Mouse (Mus musculus) hindbrain, embryonic 14.5 days (tissue): Measurements from ENCODE around the gene Slc25a29. TPM values are rescaled to one million over a fixed set of nuclear protein-coding genes. Genes with fewer than 3 reads are reported as not detected.

Experiments used
- ATAC-seq: fragments of 200-750 bp; cut with Nextera tagmentation; 2 replicates; pipeline ENCODE4 v1.8.0; 2017; ENCODE audit warnings: moderate number of reproducible peaks, mild to moderate bottlenecking, moderate TSS enrichment, moderate library complexity; ENCODE audit not compliant: low FRiP score
- DNase-seq: peaks from one replicate; pipeline ENCODE4 v3.0.0-alpha.2; 2015; ENCODE audit warnings: low spot score
- H3K27ac ChIP-seq: fragments of 300-500 bp; sonication (generic); 2 replicates; pipeline ENCODE4 v1.5.1; 2014; ENCODE audit warnings: mild to moderate bottlenecking, moderate library complexity
- H3K27me3 ChIP-seq: fragments of 300-500 bp; sonication (generic); 2 replicates; pipeline ENCODE4 v1.6.1; 2014; ENCODE audit warnings: mild to moderate bottlenecking, low read length, mixed read lengths; ENCODE audit not compliant: control insufficient read depth, insufficient read depth
- H3K36me3 ChIP-seq: fragments of 300-500 bp; sonication (generic); replicated peaks from 2 replicates; pipeline ENCODE4 v1.6.1; 2014; ENCODE audit not compliant: control insufficient read depth, insufficient read depth
- H3K4me1 ChIP-seq: fragments of 300-500 bp; sonication (generic); replicated peaks from 2 replicates; pipeline ENCODE4 v1.6.1; 2014; ENCODE audit warnings: antibody characterized with exemption, low read length, mixed read lengths; ENCODE audit not compliant: control insufficient read depth, insufficient read depth
- H3K4me2 ChIP-seq: fragments of 300-500 bp; sonication (generic); replicated peaks from 2 replicates; pipeline ENCODE4 v1.6.1; 2014; ENCODE audit warnings: mild to moderate bottlenecking, moderate library complexity
- H3K4me3 ChIP-seq: fragments of 300-500 bp; sonication (generic); replicated peaks from 2 replicates; pipeline ENCODE4 v1.5.1; 2014; ENCODE audit warnings: mild to moderate bottlenecking, low read length
- H3K9ac ChIP-seq: fragments of 300-500 bp; sonication (generic); 2 replicates; pipeline ENCODE4 v1.6.1; 2014
- H3K9me3 ChIP-seq: fragments of 300-500 bp; sonication (generic); 2 replicates; pipeline ENCODE4 v1.6.1; 2016; ENCODE audit warnings: low read length; ENCODE audit not compliant: control insufficient read depth
- WGBS: fragments of 180-500 bp; shearing (Covaris S2); extraction: QIAGEN DNeasy Blood & Tissue Kit; methylation state at CpG from one replicate; pipeline ENCODE4 v1.1.7; 2014; 5-methylcytosine and 5-hydroxymethylcytosine counted together
- polyA plus RNA-seq: library from polyadenylated mRNA; unstranded; fragments of >200 nt; fragmentation: Nextera tagmentation; extraction: Ambion mirVana; gene quantifications from 2 replicates; pipeline ENCODE4 v1.2.1, GENCODE M21; 2014

Slc25a29 gene
- polyA plus RNA-seq, 1 experiment from 2014 or later: 19.7 TPM

GRCm38 (mm10) chr12:108830358-108830757 lies 5.3 kb downstream of the Slc25a29 start:
- no peak overlapping the region for H3K4me2 ChIP-seq
- peaks cover 10% of the 10 kb centered on the region; the same call in 1 of the 2 replicates for H3K36me3 ChIP-seq
- DNase-seq (no peak), ATAC-seq (no peak)
- 91% methylated on average over 6 of the region's 6 CpGs for WGBS
- no peaks in the 10 kb centered on the region for H3K9me3 ChIP-seq
- no peak overlapping the region for H3K9ac ChIP-seq
- no peak overlapping the region for H3K27ac ChIP-seq
- no peaks in the 10 kb centered on the region for H3K27me3 ChIP-seq
- peaks cover 21% of the 10 kb centered on the region for H3K4me1 ChIP-seq
- H3K4me3 ChIP-seq: no peak overlapping the region

GRCm38 (mm10) chr12:108829636-108830035 lies 6.0 kb downstream of the Slc25a29 start:
- no peak for DNase-seq
- 84% methylated on average over 5 of the region's 5 CpGs for WGBS
- Histone ChIP-seq H3K27me3 (no peaks in the 10 kb centered on the region), H3K27ac (no peak overlapping the region), H3K4me3 (no peak overlapping the region), H3K9ac (no peak overlapping the region), H3K9me3 (no peaks in the 10 kb centered on the region), H3K4me1 (peaks cover 14% of the 10 kb centered on the region), H3K36me3 (peaks cover 10% of the 10 kb centered on the region; the same call in 1 of the 2 replicates), H3K4me2 (no peak overlapping the region)
- ATAC-seq: no peak

GRCm38 (mm10) chr12:108827641-108828040 lies 8.0 kb downstream of the Slc25a29 start:
- no peak overlapping the region for H3K9ac ChIP-seq
- ATAC-seq (no peak), DNase-seq (no peak)
- no peaks in the 10 kb centered on the region for H3K27me3 ChIP-seq
- H3K4me1 ChIP-seq: peaks cover 7% of the 10 kb centered on the region; the same call in 1 of the 2 replicates
- 97% methylated on average over 6 of the region's 6 CpGs for WGBS
- no peaks in the 10 kb centered on the region for H3K9me3 ChIP-seq
- no peak overlapping the region for H3K4me3 ChIP-seq
- no peak overlapping the region for H3K4me2 ChIP-seq
- peaks cover 10% of the 10 kb centered on the region; the same call in 1 of the 2 replicates for H3K36me3 ChIP-seq
- H3K27ac ChIP-seq: no peak overlapping the region

GRCm38 (mm10) chr12:108826958-108827535 lies 8.6 kb downstream of the Slc25a29 start:
- no peak overlapping the region for H3K9ac ChIP-seq
- peaks cover 10% of the 10 kb centered on the region; the same call in 1 of the 2 replicates for H3K36me3 ChIP-seq
- 97% methylated on average over 28 of the region's 28 CpGs for WGBS
- no peak overlapping the region for H3K4me3 ChIP-seq
- no peaks in the 10 kb centered on the region for H3K27me3 ChIP-seq
- DNase-seq (no peak), ATAC-seq (no peak)
- H3K27ac ChIP-seq: no peak overlapping the region
- no peak overlapping the region for H3K4me2 ChIP-seq
- no peaks in the 10 kb centered on the region for H3K9me3 ChIP-seq
- peaks cover 1% of the 10 kb centered on the region; the same call in 1 of the 2 replicates for H3K4me1 ChIP-seq

GRCm38 (mm10) chr12:108826282-108826957 lies 9.3 kb downstream of the Slc25a29 start:
- WGBS: 93% methylated on average over 19 of the region's 19 CpGs
- Histone ChIP-seq H3K36me3 (peaks cover 10% of the 10 kb centered on the region; the same call in 1 of the 2 replicates), H3K4me3 (no peak overlapping the region), H3K9ac (no peak overlapping the region), H3K27me3 (no peaks in the 10 kb centered on the region), H3K27ac (no peak overlapping the region), H3K9me3 (no peaks in the 10 kb centered on the region), H3K4me2 (no peak overlapping the region), H3K4me1 (no peaks in the 10 kb centered on the region)
- DNase-seq (no peak), ATAC-seq (no peak)

GRCm38 (mm10) chr12:108825561-108826224 lies 10.0 kb downstream of the Slc25a29 start:
- H3K36me3 ChIP-seq: peaks cover 10% of the 10 kb centered on the region; the same call in 1 of the 2 replicates
- ATAC-seq: no peak
- no peak overlapping the region for H3K9ac ChIP-seq
- no peaks in the 10 kb centered on the region for H3K4me1 ChIP-seq
- H3K27ac ChIP-seq: no peak overlapping the region
- H3K27me3 ChIP-seq: no peaks in the 10 kb centered on the region
- 94% methylated on average over 13 of the region's 13 CpGs for WGBS
- DNase-seq: no peak
- no peaks in the 10 kb centered on the region for H3K9me3 ChIP-seq
- no peak overlapping the region for H3K4me2 ChIP-seq
- H3K4me3 ChIP-seq: no peak overlapping the region

GRCm38 (mm10) chr12:108824225-108824874 lies 11.3 kb downstream of the Slc25a29 start:
- no peaks in the 10 kb centered on the region for H3K4me1 ChIP-seq
- H3K27me3 ChIP-seq: no peaks in the 10 kb centered on the region
- H3K9ac ChIP-seq: no peak overlapping the region
- no peak for ATAC-seq
- H3K4me2 ChIP-seq: no peak overlapping the region
- H3K36me3 ChIP-seq: peaks cover 10% of the 10 kb centered on the region; the same call in 1 of the 2 replicates
- no peaks in the 10 kb centered on the region for H3K9me3 ChIP-seq
- DNase-seq: no peak
- H3K4me3 ChIP-seq: no peak overlapping the region
- 93% methylated on average over 15 of the region's 15 CpGs for WGBS
- no peak overlapping the region for H3K27ac ChIP-seq

- no peak overlapping the region for H3K9ac ChIP-seq
- 74% methylated on average over 8 of the region's 8 CpGs for WGBS
- no peak for ATAC-seq
- H3K4me2 ChIP-seq: no peak overlapping the region
- no peak overlapping the region for H3K27ac ChIP-seq
- no peaks in the 10 kb centered on the region for H3K27me3 ChIP-seq
- peaks cover 10% of the 10 kb centered on the region; the same call in 1 of the 2 replicates for H3K36me3 ChIP-seq
- H3K9me3 ChIP-seq: no peaks in the 10 kb centered on the region
- H3K4me1 ChIP-seq: no peaks in the 10 kb centered on the region
- no peak for DNase-seq
- no peak overlapping the region for H3K4me3 ChIP-seq
These were observed 12.6 kb downstream of the Slc25a29 start for GRCm38 (mm10) chr12:108823036-108823435.

GRCm38 (mm10) chr12:108820461-108820860 lies 15.2 kb downstream of the Slc25a29 start:
- Histone ChIP-seq H3K4me1 (no peaks in the 10 kb centered on the region), H3K27me3 (no peaks in the 10 kb centered on the region), H3K27ac (no peak overlapping the region), H3K36me3 (peaks cover 14% of the 10 kb centered on the region), H3K4me2 (no peak overlapping the region), H3K9me3 (no peaks in the 10 kb centered on the region), H3K9ac (no peak overlapping the region), H3K4me3 (no peak overlapping the region)
- no peak for ATAC-seq
- DNase-seq: no peak
- WGBS: 93% methylated on average over 4 of the region's 4 CpGs
